Mouse (Mus musculus) kidney, adult 2 months (tissue): ENCODE measurements around the gene Lyrm4.

ENCODE experiments used
- CTCF ChIP-seq: fragments of 200-500 bp; conservative IDR thresholded peaks from 2 replicates; pipeline ENCODE4 v1.5.1; 2011; ENCODE audit warnings: low read depth, mild to moderate bottlenecking, control low read depth, low read length, moderate library complexity, mixed read lengths; ENCODE audit not compliant: insufficient read depth, insufficient read length
- POLR2A ChIP-seq: fragments of 200-500 bp; IDR thresholded peaks from one replicate; pipeline ENCODE4 v1.6.1; 2011; ENCODE audit warnings: low read depth, low read length, control low read depth

DNA sequence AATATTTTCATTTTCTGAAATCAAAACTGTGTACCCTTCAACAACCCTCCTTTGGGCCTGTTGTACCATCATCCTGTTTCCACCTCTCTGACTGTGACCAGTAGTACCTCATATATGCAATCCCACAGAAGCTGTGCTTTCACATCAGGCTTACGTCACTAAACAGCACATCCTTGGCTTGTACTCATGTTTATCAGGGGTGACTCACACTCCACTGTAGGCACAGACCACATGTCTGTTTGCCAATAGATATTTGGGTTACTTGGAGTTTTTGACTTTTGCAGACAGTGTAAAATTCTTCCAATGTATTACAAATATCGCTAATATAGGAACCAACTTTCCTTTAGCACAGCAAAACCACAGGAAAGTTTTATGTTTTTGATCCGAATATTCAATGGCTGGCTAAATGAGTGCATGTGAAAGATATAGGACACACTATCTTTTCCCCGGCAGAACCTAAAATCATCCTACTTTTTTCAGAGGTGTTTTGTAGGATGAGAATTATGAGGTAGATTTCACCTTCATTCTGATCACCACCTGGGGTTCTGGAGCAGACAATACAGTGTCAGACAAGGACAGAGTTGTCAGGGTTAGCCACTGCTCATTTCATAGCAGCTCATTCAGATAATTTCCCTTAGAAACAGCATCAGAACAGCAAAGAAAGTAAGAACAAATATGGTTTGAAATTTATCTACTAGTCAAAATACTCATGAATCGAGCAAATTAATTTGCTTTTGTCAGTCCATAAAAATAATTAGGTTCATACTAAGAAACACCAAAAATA is 30.5 kb downstream of the Lyrm4 start:
- TF ChIP-seq POLR2A (no peak), CTCF (no peak)
